Mouse (Mus musculus): ENCODE measurements around the gene Gm20873. TPM values are rescaled to one million over a fixed set of nuclear protein-coding genes. Genes with fewer than 3 reads are reported as not detected.
"Not testable (repeated sequence)": the region's sequence is repeated elsewhere in the genome, so short reads cannot be mapped to it uniquely, and the experiment has no call there.

Gm20873 gene
- polyA plus RNA-seq (2012; rRNA removed) = not detected in 2 replicates
- polyA plus RNA-seq (2014; fragmentation: Nextera tagmentation; extraction: Ambion mirVana) = not detected in 2 replicates

GRCm38 (mm10) chrY:6266798-6267197, at the start of gene Gm20873:
Gm20873 (plus strand) TSS chrY:6267098.
- H3K9ac ChIP-seq (ENCODE audit: low read depth, low read length, severe bottlenecking); H3K4me1 ChIP-seq (ENCODE audit: control insufficient read depth, insufficient read depth, low read length); H3K9me3 ChIP-seq (ENCODE audit: control insufficient read depth, low read length); DNase-seq (ENCODE audit: low spot score); H3K27ac ChIP-seq (replicated peaks; ENCODE audit: low read depth, low read length); ATAC-seq (ENCODE audit: low FRiP score, low read depth); H3K36me3 ChIP-seq (ENCODE audit: control insufficient read depth, insufficient read depth, low read length); H3K4me3 ChIP-seq (replicated peaks; ENCODE audit: low read length); H3K27me3 ChIP-seq (ENCODE audit: control insufficient read depth, insufficient read depth, low read length); H3K4me2 ChIP-seq (replicated peaks; ENCODE audit: low read depth, low read length, severe bottlenecking): not testable (repeated sequence)

- DNase-seq (ENCODE audit: low spot score); H3K9ac ChIP-seq (ENCODE audit: low read depth, low read length, severe bottlenecking); H3K4me1 ChIP-seq (ENCODE audit: control insufficient read depth, insufficient read depth, low read length); H3K4me2 ChIP-seq (replicated peaks; ENCODE audit: low read depth, low read length, severe bottlenecking); ATAC-seq (ENCODE audit: low FRiP score, low read depth); H3K27ac ChIP-seq (replicated peaks; ENCODE audit: low read depth, low read length); H3K9me3 ChIP-seq (ENCODE audit: control insufficient read depth, low read length); H3K4me3 ChIP-seq (replicated peaks; ENCODE audit: low read length); H3K27me3 ChIP-seq (ENCODE audit: control insufficient read depth, insufficient read depth, low read length); H3K36me3 ChIP-seq (ENCODE audit: control insufficient read depth, insufficient read depth, low read length): not testable (repeated sequence)
- WGBS = 71% methylated on average over 2 of the region's 3 CpGs
Measured at GRCm38 (mm10) chrY:6237895-6238294, 29.0 kb upstream of the Gm20873 start, which contains the start of gene Gm21746. Gm21746 (minus strand) TSS chrY:6237995.

Other genes starting within 250 kb of the Gm20873 start
- not detected in 2 replicates for gene Gm21746, start 29.1 kb upstream of the Gm20873 start, polyA plus RNA-seq (2012; rRNA removed)
- not detected in 2 replicates for gene Gm21746, start 29.1 kb upstream of the Gm20873 start, polyA plus RNA-seq (2014; fragmentation: Nextera tagmentation; extraction: Ambion mirVana)

All from limb, embryonic 14.5 days (tissue).